Mouse (Mus musculus): ENCODE data around the gene Zbtb49. TPM values are rescaled to one million over a fixed set of nuclear protein-coding genes. Genes with fewer than 3 reads are reported as not detected.

Gene Zbtb49
- polyA plus RNA-seq, 1 experiment from 2014 or later: 6.7 TPM

- Histone ChIP-seq H3K9me3 (ENCODE audit: low read length) (no peaks in the 10 kb centered on the region), H3K4me3 (ENCODE audit: low read depth, low read length) (no peak overlapping the region), H3K36me3 (ENCODE audit: insufficient read depth, low read length) (peaks cover 12% of the 10 kb centered on the region; the same call in 1 of the 2 replicates), H3K27me3 (replicated peaks; ENCODE audit: insufficient read depth, low read length) (no peaks in the 10 kb centered on the region), H3K9ac (replicated peaks; ENCODE audit: low read depth) (no peak overlapping the region), H3K27ac (ENCODE audit: low read length) (no peak overlapping the region), H3K4me2 (replicated peaks; ENCODE audit: low read depth, low read length) (no peak overlapping the region), H3K4me1 (ENCODE audit: insufficient read depth, low read depth, low read length) (no peaks in the 10 kb centered on the region)
- peak; percentile 76 for TF ChIP-seq CTCF (IDR thresholded peaks at IDR 0.05)
- TF ChIP-seq EP300 (IDR thresholded peaks at IDR 0.05): no peak
- peak; percentile 22 for DNase-seq (ENCODE audit: low spot score)
- 69% methylated on average over 4 of the region's 4 CpGs for WGBS
- no peak for ATAC-seq
These were observed 15.2 kb upstream of the Zbtb49 start for GRCm38 (mm10) chr5:38235422-38235821.

- Histone ChIP-seq H3K4me1 (ENCODE audit: insufficient read depth, low read depth, low read length) (peaks cover 9% of the 10 kb centered on the region; the same call in 1 of the 2 replicates), H3K27me3 (replicated peaks; ENCODE audit: insufficient read depth, low read length) (no peaks in the 10 kb centered on the region), H3K9ac (replicated peaks; ENCODE audit: low read depth) (peak overlapping the region; percentile 72), H3K4me3 (ENCODE audit: low read depth, low read length) (peak overlapping the region; percentile 86), H3K4me2 (replicated peaks; ENCODE audit: low read depth, low read length) (peak overlapping the region; percentile 91), H3K9me3 (ENCODE audit: low read length) (no peaks in the 10 kb centered on the region), H3K36me3 (ENCODE audit: insufficient read depth, low read length) (peaks cover 11% of the 10 kb centered on the region; the same call in 1 of the 2 replicates), H3K27ac (ENCODE audit: low read length) (peak overlapping the region; percentile 81)
- no peak for TF ChIP-seq EP300 (IDR thresholded peaks at IDR 0.05)
- no peak for TF ChIP-seq CTCF (IDR thresholded peaks at IDR 0.05)
- under 1% methylated on average over 33 of the region's 35 CpGs for WGBS
- no peak for DNase-seq (ENCODE audit: low spot score)
- peak; percentile 30 for ATAC-seq
These were observed 418 bp downstream of the Zbtb49 start for GRCm38 (mm10) chr5:38219771-38220307.

GRCm38 (mm10) chr5:38213009-38213408, 7.2 kb downstream of the Zbtb49 start:
- Histone ChIP-seq H3K36me3 (ENCODE audit: insufficient read depth, low read length) (peaks cover 25% of the 10 kb centered on the region), H3K27ac (ENCODE audit: low read length) (no peak overlapping the region), H3K4me2 (replicated peaks; ENCODE audit: low read depth, low read length) (no peak overlapping the region), H3K9ac (replicated peaks; ENCODE audit: low read depth) (no peak overlapping the region), H3K9me3 (ENCODE audit: low read length) (no peaks in the 10 kb centered on the region), H3K4me3 (ENCODE audit: low read depth, low read length) (no peak overlapping the region), H3K27me3 (replicated peaks; ENCODE audit: insufficient read depth, low read length) (no peaks in the 10 kb centered on the region), H3K4me1 (ENCODE audit: insufficient read depth, low read depth, low read length) (no peaks in the 10 kb centered on the region)
- TF ChIP-seq EP300 (IDR thresholded peaks at IDR 0.05) (no peak), CTCF (IDR thresholded peaks at IDR 0.05) (no peak)
- ATAC-seq (no peak), DNase-seq (ENCODE audit: low spot score) (no peak)
- 83% methylated on average over 6 of the region's 6 CpGs for WGBS

- H3K9ac ChIP-seq (replicated peaks; ENCODE audit: low read depth): no peak overlapping the region
- peaks cover 25% of the 10 kb centered on the region for H3K36me3 ChIP-seq (ENCODE audit: insufficient read depth, low read length)
- H3K27ac ChIP-seq (ENCODE audit: low read length): no peak overlapping the region
- no peak overlapping the region for H3K4me3 ChIP-seq (ENCODE audit: low read depth, low read length)
- no peaks in the 10 kb centered on the region for H3K4me1 ChIP-seq (ENCODE audit: insufficient read depth, low read depth, low read length)
- TF ChIP-seq CTCF (IDR thresholded peaks at IDR 0.05) (no peak), EP300 (IDR thresholded peaks at IDR 0.05) (no peak)
- DNase-seq (ENCODE audit: low spot score) (no peak), ATAC-seq (no peak)
- no peak overlapping the region for H3K4me2 ChIP-seq (replicated peaks; ENCODE audit: low read depth, low read length)
- H3K27me3 ChIP-seq (replicated peaks; ENCODE audit: insufficient read depth, low read length): no peaks in the 10 kb centered on the region
- 83% methylated on average over 8 of the region's 8 CpGs for WGBS
- no peaks in the 10 kb centered on the region for H3K9me3 ChIP-seq (ENCODE audit: low read length)
These were observed 8.6 kb downstream of the Zbtb49 start for GRCm38 (mm10) chr5:38211691-38212090.

- Histone ChIP-seq H3K27ac (ENCODE audit: low read length) (no peak overlapping the region), H3K9me3 (ENCODE audit: low read length) (no peaks in the 10 kb centered on the region), H3K36me3 (ENCODE audit: insufficient read depth, low read length) (peaks cover 14% of the 10 kb centered on the region), H3K9ac (replicated peaks; ENCODE audit: low read depth) (no peak overlapping the region), H3K27me3 (replicated peaks; ENCODE audit: insufficient read depth, low read length) (no peaks in the 10 kb centered on the region), H3K4me2 (replicated peaks; ENCODE audit: low read depth, low read length) (no peak overlapping the region), H3K4me3 (ENCODE audit: low read depth, low read length) (no peak overlapping the region), H3K4me1 (ENCODE audit: insufficient read depth, low read depth, low read length) (no peaks in the 10 kb centered on the region)
- no peak for TF ChIP-seq EP300 (IDR thresholded peaks at IDR 0.05)
- no peak for TF ChIP-seq CTCF (IDR thresholded peaks at IDR 0.05)
- ATAC-seq (no peak), DNase-seq (ENCODE audit: low spot score) (no peak)
- 62% methylated on average over 8 of the region's 8 CpGs for WGBS
These were observed 11.3 kb downstream of the Zbtb49 start for GRCm38 (mm10) chr5:38208985-38209384.

GRCm38 (mm10) chr5:38205303-38205726, 14.9 kb downstream of the Zbtb49 start:
- ATAC-seq: no peak

More at GRCm38 (mm10) chr5:38205303-38205726, 14.9 kb downstream of the Zbtb49 start:
- H3K27ac ChIP-seq (ENCODE audit: low read length): no peak overlapping the region
- TF ChIP-seq CTCF (IDR thresholded peaks at IDR 0.05) (no peak), EP300 (IDR thresholded peaks at IDR 0.05) (no peak)
- no peaks in the 10 kb centered on the region for H3K9me3 ChIP-seq (ENCODE audit: low read length)
- no peak overlapping the region for H3K4me3 ChIP-seq (ENCODE audit: low read depth, low read length)
- no peaks in the 10 kb centered on the region for H3K27me3 ChIP-seq (replicated peaks; ENCODE audit: insufficient read depth, low read length)
- no peak overlapping the region for H3K4me2 ChIP-seq (replicated peaks; ENCODE audit: low read depth, low read length)
- H3K9ac ChIP-seq (replicated peaks; ENCODE audit: low read depth): no peak overlapping the region
- no peaks in the 10 kb centered on the region for H3K4me1 ChIP-seq (ENCODE audit: insufficient read depth, low read depth, low read length)
- WGBS: 77% methylated on average over 7 of the region's 7 CpGs
- no peak for DNase-seq (ENCODE audit: low spot score)
- H3K36me3 ChIP-seq (ENCODE audit: insufficient read depth, low read length): peaks cover 14% of the 10 kb centered on the region; the same call in 1 of the 2 replicates

Data from lung, postnatal 0 days (tissue).